Mouse (Mus musculus) forebrain, embryonic 10.5 days (tissue): ENCODE results near the gene Gm3542. TPM values are rescaled to one million over a fixed set of nuclear protein-coding genes. Genes with fewer than 3 reads are reported as not detected.
"Not testable (repeated sequence)": the region's sequence is repeated elsewhere in the genome, so short reads cannot be mapped to it uniquely, and the experiment has no call there.

Source experiments
- DNase-seq: peaks from one replicate; pipeline ENCODE4 v3.0.0-alpha.2; 2017; ENCODE audit warnings: low spot score; ENCODE audit errors: extremely low spot score
- H3K27ac ChIP-seq: fragments of 300-500 bp; sonication (generic); 2 replicates; pipeline ENCODE4 v1.5.1; 2016; ENCODE audit warnings: mild to moderate bottlenecking
- H3K27me3 ChIP-seq: fragments of 300-500 bp; sonication (generic); 2 replicates; pipeline ENCODE4 v1.6.1; 2016; ENCODE audit warnings: mild to moderate bottlenecking; ENCODE audit not compliant: poor library complexity, severe bottlenecking
- H3K36me3 ChIP-seq: fragments of 300-500 bp; sonication (generic); replicated peaks from 2 replicates; pipeline ENCODE4 v1.6.1; 2016; ENCODE audit warnings: mild to moderate bottlenecking, moderate library complexity
- H3K4me1 ChIP-seq: fragments of 300-500 bp; sonication (generic); 2 replicates; pipeline ENCODE4 v1.6.1; 2016
- H3K4me3 ChIP-seq: fragments of 300-500 bp; sonication (generic); 2 replicates; pipeline ENCODE4 v1.5.1; 2016; ENCODE audit warnings: mild to moderate bottlenecking, moderate library complexity
- H3K9me3 ChIP-seq: fragments of 300-500 bp; sonication (generic); 2 replicates; pipeline ENCODE4 v1.6.1; 2016; ENCODE audit warnings: mild to moderate bottlenecking, moderate library complexity
- WGBS: fragments of 180-500 bp; shearing (Covaris S2); methylation state at CpG from one replicate; pipeline ENCODE4 v1.1.7; 2016; 5-methylcytosine and 5-hydroxymethylcytosine counted together
- polyA plus RNA-seq: library from polyadenylated mRNA; unstranded; fragments of >200 nt; fragmentation: Nextera tagmentation; extraction: Ambion mirVana; gene quantifications from 2 replicates; pipeline ENCODE4 v1.2.1, GENCODE M21; 2016

Gm3542 gene
- polyA plus RNA-seq: not detected in 2 replicates

GRCm38 (mm10) chr14:5334828-5335227 lies at the start of gene Gm3542:
TSS of gene Gm3542 (minus strand) at chr14:5334928.
- H3K4me1 ChIP-seq, H3K4me3 ChIP-seq, H3K9me3 ChIP-seq, H3K27me3 ChIP-seq, DNase-seq, H3K36me3 ChIP-seq, H3K27ac ChIP-seq: not testable (repeated sequence)
- WGBS: no CpG with 5 or more reads among the region's 2 CpGs

Other genes with a start within 250 kb of the Gm3542 start
- gene Gm8279, start 203.4 kb downstream of the Gm3542 start, polyA plus RNA-seq: not detected in 2 replicates
- not detected in 2 replicates for gene Gm3317, start 170.4 kb downstream of the Gm3542 start, polyA plus RNA-seq
- not detected in 2 replicates for gene Gm8271, start 149.1 kb downstream of the Gm3542 start, polyA plus RNA-seq
- not detected in 2 replicates for gene Gm3526, start 74.3 kb downstream of the Gm3542 start, polyA plus RNA-seq
- 0.09 TPM in 1 of 2 replicates, not detected in the other for gene Gm3500, start 54.1 kb upstream of the Gm3542 start, polyA plus RNA-seq
- 1.4 and 1.5 TPM in 2 replicates for gene Gm3194, start 120.5 kb upstream of the Gm3542 start, polyA plus RNA-seq
- gene Gm8246, start 142.9 kb upstream of the Gm3542 start, polyA plus RNA-seq: not detected in 2 replicates
- gene Gm3187, start 149.3 kb upstream of the Gm3542 start, polyA plus RNA-seq: not detected in 2 replicates
- 1.6 and 2.0 TPM in 2 replicates for gene Gm3488, start 166.7 kb upstream of the Gm3542 start, polyA plus RNA-seq
- gene Gm3532, start 203.6 kb upstream of the Gm3542 start, polyA plus RNA-seq: not detected in 2 replicates